Mouse (Mus musculus): ENCODE measurements around the gene Wdfy3.

GRCm38 (mm10) chr5:102001026-102001425 lies 68.7 kb downstream of the Wdfy3 start:
- TF ChIP-seq EP300 (IDR thresholded peaks at IDR 0.05): no peak
- TF ChIP-seq CTCF (IDR thresholded peaks at IDR 0.05): peak; percentile 14; the same call in 1 of the 2 replicates

Data from lung, postnatal 0 days (tissue).